Mouse (Mus musculus) colon, adult 2 months (tissue): ENCODE data around the gene Ccl17. TPM values are rescaled to one million over a fixed set of nuclear protein-coding genes. Genes with fewer than 3 reads are reported as not detected.

Experiments used
- polyA plus RNA-seq: library from polyadenylated mRNA; depleted of rRNA; stranded (reverse); fragments of >200 nt; gene quantifications from 2 replicates; pipeline ENCODE4 v1.2.3, GENCODE M21; 2012; rRNA removed

Gene Ccl17
- 0.88 TPM in 1 of 2 replicates, not detected in the other for polyA plus RNA-seq

DNA sequence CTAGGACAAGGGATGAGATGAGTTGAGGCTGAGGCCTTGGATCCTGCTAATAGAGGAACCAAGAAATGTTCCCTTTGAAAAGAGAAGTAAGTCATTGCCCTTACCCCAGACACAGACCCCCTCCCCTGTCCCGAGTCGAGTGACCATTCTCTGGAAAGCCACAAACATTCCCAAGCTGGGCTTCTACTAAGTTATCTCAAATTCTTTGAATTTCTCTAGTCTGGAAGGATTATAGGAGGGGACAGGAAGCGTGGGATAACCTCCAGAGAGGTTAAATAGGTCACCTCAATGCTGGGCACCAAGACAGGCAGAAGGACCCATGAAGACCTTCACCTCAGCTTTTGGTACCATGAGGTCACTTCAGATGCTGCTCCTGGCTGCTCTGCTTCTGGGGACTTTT lies at the start of gene Ccl17:
Gene Ccl17, plus strand, starts transcription at position 301 of the 400 bp plus-strand sequence.

DNA sequence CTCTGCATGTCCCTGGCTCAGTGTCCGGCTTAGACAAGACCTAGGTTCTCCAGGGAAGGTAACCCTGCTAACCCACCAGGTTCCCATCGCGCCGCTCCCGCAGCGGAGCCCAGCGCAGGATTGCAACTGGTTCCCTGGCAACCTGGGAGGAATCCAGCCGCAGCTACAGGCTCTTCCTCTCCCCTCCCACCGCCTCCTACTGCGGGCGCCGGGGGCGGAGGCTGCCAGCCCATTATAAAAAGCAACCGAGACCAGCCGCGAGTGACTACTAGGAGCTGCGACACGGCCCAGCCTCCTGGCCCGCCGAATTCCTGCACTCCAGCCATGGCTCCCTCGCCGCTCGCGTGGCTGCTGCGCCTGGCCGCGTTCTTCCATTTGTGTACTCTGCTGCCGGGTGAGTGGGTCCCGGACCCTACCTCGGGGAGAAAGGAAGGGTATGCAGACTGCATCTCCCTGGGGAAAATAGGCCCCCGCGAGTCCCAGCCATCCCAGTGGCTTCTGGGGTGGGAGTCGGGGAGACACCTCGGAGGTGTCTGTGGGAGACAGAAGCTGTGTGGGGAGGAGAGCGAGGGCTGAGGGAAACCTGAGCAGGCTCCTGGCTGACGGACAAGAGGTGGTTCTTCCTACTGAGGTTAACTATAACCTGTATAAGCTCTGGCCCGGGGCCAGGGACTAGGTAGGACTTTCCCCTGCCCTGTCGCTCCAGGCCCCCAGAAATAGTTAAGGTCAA lies 38.1 kb upstream of the Ccl17 start, which contains the start of gene Cx3cl1:
Gene Cx3cl1, plus strand, starts transcription at position 69 of the 730 bp plus-strand sequence.

DNA sequence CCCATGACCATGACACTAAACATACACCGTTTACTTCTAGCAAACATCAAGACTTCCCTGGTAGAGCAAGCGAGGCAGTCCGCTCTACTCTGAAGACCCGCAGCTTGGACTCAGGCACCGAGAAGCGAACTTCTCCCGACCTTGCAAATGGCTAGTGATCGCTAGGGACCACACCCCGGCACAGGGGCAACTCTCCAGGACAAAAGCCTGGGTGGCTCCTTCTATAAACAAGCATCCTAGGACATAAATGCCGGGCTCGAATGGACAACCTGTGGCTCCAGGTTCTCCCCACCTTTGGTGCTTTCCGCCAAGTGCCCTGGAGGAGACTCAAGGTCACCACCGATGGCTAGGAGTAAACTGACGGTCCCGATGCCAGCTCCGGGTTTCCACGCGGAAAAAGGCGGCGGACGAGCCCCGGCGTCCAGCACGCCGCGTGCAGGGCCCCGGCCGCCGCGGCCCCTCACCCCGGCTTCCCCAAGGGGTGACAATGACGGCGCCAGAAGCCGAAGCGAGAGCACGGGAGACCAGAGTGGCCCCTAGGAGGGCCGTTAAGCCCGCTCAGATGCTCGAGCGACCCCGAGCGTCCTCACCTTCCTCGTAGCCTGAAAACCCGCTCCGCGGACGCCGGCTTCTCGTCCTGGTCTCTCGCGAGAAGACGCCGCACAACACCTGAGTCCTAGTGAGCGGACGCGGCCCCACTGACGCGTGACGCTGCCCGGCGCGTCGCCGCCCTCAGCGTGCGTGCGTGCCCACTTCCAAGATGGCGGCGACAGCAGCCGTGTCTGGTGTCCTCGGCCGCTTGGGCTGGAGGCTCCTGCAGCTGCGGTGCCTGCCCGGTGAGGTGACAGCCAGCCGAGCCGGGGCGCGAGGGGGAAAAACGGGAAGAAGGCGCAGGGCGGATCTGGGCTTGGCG lies 27.7 kb downstream of the Ccl17 start, which contains the start of the genes Coq9 and Ciapin1:
Gene Coq9, plus strand, starts transcription at position 660 of the 913 bp plus-strand sequence.
Gene Ciapin1, minus strand, starts transcription at position 697 of the 913 bp plus-strand sequence.

DNA sequence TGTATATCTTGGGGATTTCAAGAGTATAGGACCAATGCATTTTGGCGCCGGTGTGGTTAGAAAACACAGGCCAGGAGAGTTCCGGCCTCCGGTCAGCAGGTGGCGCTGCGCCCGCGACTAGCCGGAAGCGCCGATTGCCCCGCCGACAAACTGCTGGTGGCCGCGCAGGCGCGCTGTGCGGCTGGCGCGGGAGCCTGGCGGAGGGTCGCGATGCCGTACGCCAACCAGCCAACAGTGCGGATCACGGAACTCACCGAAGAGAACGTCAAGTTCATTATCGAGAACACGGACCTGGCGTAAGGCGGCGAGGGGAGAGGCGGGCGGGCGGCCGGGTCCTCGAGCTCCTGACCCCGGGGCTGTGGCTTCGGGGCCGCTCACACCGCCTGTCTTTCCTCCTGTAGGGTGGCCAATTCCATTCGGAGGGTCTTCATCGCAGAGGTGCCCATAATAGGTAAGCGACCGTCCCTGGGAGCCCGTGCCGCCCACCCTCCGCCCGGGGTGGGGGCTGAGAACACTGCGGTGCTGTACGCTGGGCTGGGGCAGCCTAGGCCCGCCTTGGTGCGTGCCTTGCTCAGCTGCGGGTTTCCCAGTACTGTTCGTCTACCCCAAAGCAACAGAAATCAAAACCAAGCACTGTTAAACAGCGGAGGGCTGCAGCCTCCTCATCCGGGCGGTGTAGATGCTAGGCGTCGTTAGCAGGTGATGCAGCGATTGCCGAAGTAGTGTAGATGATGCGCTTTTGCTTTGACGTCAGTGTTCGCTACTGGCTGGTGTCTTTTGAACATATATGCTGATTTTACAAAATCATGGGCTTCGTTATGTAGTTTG lies 47.3 kb downstream of the Ccl17 start, which contains the start of gene Polr2c:
Gene Polr2c, plus strand, starts transcription at position 105 of the 828 bp plus-strand sequence.

Other genes starting within 250 kb of the Ccl17 start
- gene Rspry1, start 208.5 kb upstream of the Ccl17 start, polyA plus RNA-seq, result 5.7 and 7.2 TPM in 2 replicates
- gene Fam192a, start 208.5 kb upstream of the Ccl17 start, polyA plus RNA-seq, result 21.2 and 24.3 TPM in 2 replicates
- 84.3 and 113 TPM in 2 replicates for gene Arl2bp, start 143.9 kb upstream of the Ccl17 start, polyA plus RNA-seq
- 304 and 413 TPM in 2 replicates for gene Pllp, start 114.2 kb upstream of the Ccl17 start, polyA plus RNA-seq
- 1.7 and 2.2 TPM in 2 replicates for gene Ccl22, start 64.9 kb upstream of the Ccl17 start, polyA plus RNA-seq
- 164 and 188 TPM in 2 replicates for gene Cx3cl1, start 38.4 kb upstream of the Ccl17 start, polyA plus RNA-seq
- gene Coq9, start 27.9 kb downstream of the Ccl17 start, polyA plus RNA-seq, result 374 and 469 TPM in 2 replicates
- 47.1 and 48.1 TPM in 2 replicates for gene Ciapin1, start 27.9 kb downstream of the Ccl17 start, polyA plus RNA-seq
- 56.7 and 94.8 TPM in 2 replicates for gene Polr2c, start 47.0 kb downstream of the Ccl17 start, polyA plus RNA-seq
- 145 and 155 TPM in 2 replicates for gene Dok4, start 65.9 kb downstream of the Ccl17 start, polyA plus RNA-seq
- gene Ccdc102a, start 107.6 kb downstream of the Ccl17 start, polyA plus RNA-seq, result 12.4 and 13.5 TPM in 2 replicates
- 5.8 and 11.0 TPM in 2 replicates for gene Adgrg5, start 113.2 kb downstream of the Ccl17 start, polyA plus RNA-seq
- gene Adgrg1, start 164.3 kb downstream of the Ccl17 start, polyA plus RNA-seq, result 104 and 110 TPM in 2 replicates
- gene Adgrg3, start 207.2 kb downstream of the Ccl17 start, polyA plus RNA-seq, result 7.2 and 7.7 TPM in 2 replicates
- gene Drc7, start 244.7 kb downstream of the Ccl17 start, polyA plus RNA-seq, result 0.07 TPM in 1 of 2 replicates, not detected in the other